Mouse (Mus musculus) c-Kit-positive CD71-positive TER-119-negative erythroid progenitor cells, embryonic 14.5 days (primary cell): ENCODE data around the gene Scnn1a.

Experiments used
- DNase-seq: peaks from one replicate; pipeline ENCODE4 v3.0.0-alpha.2; 2013; ENCODE audit warnings: low read depth

The Scnn1a gene

GRCm38 (mm10) chr6:125342198-125342597 is 21.7 kb downstream of the Scnn1a start:
- no peak for DNase-seq

DNA sequence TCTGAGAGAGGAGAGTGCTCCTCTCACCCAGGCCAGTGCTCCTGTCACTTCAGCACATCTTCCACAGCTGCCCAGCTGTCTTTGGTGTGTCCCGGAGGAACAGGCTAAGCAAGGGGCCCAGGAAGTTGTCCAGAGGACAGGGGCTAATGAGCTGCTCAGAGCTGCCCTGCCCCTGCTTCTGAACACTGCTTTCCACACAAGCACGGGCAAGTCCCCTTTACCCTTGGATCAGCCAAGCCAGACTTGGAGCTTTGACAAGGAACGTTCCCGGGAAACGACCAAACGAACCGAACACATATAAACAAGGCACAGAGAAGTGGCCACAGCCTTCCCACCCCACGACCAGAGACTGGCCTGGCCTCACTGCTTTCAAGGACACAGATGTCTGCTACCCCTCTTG is 23.6 kb downstream of the Scnn1a start:
- DNase-seq, result no peak

DNA sequence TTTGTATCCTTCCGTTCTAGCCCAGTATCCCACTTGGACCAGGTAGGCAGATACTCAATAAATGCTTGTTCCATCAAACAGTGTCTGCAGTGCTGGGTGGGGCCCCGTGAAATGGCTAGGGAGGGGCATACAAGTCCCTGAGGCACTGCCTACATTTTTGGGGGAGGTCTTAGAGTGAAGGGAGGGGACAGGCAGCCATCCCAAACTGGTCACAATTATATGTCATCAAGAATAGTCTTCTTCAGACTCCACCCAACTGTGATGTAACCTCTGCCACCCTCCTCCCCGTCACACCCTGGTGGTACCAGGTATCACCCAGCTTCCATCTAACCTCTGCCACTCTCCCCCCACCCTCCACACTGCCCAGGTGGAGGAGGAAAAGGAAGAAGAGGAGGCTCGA is 24.4 kb downstream of the Scnn1a start:
- DNase-seq, result no peak

GRCm38 (mm10) chr6:125345625-125346024 is 25.2 kb downstream of the Scnn1a start:
- no peak for DNase-seq

DNA sequence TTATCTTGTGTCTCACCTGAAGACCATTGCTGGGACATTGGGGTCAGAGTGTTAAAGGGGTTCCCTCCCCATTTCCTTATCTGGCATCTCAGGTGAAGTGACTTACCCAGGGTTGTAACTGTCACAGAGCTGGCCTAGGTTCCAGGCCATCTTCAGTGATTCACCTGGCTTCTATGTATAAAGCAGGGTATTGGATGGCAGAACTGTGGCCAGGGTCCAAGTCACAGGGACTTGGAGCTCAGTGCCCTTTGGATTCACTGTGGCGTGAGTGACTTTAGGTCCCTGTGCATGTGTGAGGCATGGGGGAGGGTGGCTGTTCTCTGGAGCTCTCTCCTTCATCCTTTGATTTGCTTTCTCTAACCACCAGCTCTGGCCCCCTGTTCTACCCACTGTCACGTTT is 25.6 kb downstream of the Scnn1a start:
- DNase-seq, result no peak

DNA sequence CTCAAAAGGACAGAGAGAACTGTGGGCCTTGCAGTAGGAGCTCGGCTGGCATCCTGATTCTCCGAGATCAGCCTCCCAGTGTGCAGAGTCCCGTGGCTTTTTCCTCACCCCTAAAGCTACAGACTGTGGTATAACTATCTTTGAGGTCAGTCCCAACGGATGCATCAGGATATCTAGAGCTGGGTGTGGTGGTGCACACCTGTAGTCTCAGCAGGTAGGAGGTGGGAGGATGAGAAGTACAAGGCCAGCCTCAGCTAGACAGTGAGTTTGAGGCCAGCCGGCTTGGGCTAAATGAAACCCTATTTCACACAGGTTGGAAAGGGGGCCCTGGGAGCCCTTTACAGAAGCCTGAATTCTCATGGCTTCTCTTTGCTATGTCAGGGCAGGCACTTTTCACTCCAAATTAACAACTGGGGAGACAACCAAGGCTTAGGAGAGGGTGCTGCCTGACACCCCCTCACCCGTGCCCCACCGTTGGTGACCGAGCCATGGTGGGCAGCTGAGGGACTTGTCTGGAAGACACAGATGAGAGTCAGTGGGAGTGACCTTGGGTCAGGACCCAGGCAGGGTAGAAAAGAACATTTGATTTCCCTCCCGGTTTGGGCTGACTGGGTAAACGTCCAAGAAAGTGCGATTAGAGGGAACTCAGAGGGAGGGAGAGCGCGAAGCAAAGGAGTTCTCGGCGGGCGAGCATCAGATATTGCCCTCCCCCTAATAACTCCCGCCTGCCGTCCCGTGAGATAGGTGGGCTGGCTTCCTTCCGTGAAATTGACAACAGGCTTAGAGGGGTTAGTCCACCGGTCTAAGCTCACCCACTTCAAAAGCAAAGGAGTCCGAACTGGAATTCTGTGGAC is 28.5 kb downstream of the Scnn1a start, which contains the start of gene Tnfrsf1a:
Tnfrsf1a (plus strand) TSS at position 642 of the 854 bp plus-strand sequence.
- no peak for DNase-seq

DNA sequence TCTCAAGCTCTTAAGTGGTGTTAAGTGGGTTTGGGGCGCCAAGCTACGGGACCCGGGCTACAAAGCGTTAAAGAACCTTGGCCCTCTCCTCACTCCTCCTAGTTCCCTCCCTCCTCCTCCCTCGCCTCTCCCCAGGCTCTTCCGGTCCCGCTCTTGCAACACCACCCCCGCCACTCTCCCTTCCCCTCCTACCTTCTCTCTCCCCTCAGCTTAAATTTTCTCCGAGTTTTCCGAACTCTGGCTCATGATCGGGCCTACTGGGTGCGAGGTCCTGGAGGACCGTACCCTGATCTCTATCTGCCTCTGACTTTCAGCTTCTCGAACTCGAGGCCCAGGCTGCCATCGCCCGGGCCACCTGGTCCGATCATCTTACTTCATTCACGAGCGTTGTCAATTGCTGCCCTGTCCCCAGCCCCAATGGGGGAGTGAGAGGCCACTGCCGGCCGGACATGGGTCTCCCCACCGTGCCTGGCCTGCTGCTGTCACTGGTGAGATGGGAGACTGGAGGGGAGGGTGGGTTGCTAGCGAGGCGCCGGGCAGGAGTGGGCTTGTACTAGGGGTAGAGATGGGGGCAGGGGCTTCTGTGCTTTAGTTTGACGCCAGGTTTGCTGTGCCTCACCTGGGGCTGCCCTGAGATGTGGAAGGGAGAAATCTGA is 29.2 kb downstream of the Scnn1a start:
- no peak for DNase-seq

DNA sequence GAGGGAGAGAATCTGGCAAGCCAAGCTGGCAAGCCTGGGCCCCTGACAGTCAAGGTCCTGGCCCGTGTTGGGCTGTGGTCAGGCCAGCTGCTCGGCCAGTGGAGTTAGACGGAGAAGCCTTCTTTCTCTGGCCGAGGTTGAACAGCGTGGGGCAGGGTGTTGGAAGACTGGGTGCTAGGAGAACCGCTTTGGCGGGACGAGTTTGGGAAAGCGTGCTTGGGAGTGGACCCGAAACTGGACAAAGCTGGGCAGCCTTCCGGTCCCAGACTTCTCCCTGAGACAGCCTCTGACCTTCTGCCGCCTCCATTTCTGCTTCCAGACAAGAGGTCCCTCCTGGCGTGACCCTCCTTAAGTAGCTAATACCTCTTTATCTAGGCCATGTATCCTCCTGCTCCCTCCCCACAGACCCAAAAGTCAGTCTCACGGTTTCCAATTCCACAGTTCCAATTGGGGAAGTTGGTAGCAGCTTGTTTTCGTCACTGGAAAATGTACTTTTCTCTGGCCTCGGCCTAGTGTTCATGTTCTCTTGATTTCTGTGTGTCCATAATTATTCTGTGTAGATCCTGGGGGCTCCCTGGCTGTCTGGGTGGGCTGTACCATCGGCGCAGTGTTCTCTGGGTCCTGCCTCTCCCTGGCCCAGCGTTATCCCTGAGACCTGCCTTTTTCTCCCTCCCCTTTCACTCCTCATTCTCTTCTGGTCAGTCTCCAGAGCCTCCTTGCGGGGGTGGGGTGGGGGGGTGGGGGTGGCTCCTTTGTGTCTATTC is 30.0 kb downstream of the Scnn1a start:
- DNase-seq, result no peak

- DNase-seq, result no peak
Observed at GRCm38 (mm10) chr6:125350995-125351324, 30.5 kb downstream of the Scnn1a start.

DNA sequence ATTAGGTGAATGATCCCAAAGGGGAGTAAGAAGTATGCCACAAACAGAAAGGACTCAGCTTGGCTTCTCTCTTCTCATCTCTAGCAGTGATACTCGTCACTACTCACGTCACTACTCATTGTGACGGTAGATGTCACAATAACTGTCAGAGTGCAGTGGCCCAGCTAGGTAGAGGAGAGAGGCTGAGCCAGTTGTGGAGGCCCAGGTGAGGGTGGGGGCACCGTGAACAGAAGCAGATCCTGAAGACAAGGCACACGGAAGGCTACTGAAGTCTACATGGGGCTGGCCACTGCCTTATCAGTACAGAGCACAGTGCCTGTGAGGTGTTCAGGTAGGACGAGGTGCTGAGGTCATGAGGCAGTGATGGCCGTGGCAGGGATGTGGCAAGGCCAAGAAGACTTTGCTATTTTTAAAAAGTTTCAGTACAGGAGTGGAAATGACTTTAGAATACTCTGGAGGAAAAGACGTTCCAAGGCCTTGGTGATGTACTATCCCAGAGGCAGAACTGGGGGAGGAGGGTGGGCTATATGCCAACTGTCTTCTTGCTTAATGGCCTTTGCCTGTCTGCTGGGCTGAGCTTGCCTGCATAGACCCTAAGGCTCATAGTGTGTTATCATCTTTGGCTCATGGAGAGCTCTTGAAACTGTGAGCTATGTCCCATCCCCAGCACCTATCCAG is 31.0 kb downstream of the Scnn1a start:
- DNase-seq, result no peak

DNA sequence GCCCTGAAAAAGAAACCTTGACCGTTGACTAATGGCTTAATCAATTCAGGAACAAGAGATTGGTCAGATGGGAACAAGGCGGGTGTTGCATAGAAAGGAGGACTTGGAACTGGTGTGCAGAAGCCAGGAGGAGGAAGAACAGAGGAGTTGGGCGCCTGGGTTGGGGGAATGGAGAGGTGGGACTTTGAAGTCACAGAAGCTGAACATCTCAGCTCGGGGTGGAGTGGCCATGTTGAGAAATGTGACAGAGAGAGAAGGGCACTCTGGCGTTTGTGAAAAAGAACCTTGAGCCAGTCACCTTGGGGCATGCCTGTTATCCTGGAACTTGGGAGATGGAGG is 31.6 kb downstream of the Scnn1a start:
- no peak for DNase-seq

GRCm38 (mm10) chr6:125352811-125353210 is 32.4 kb downstream of the Scnn1a start:
- no peak for DNase-seq

GRCm38 (mm10) chr6:125353221-125353620 is 32.8 kb downstream of the Scnn1a start:
- DNase-seq, result no peak

GRCm38 (mm10) chr6:125353655-125354054 is 33.2 kb downstream of the Scnn1a start:
- no peak for DNase-seq

DNA sequence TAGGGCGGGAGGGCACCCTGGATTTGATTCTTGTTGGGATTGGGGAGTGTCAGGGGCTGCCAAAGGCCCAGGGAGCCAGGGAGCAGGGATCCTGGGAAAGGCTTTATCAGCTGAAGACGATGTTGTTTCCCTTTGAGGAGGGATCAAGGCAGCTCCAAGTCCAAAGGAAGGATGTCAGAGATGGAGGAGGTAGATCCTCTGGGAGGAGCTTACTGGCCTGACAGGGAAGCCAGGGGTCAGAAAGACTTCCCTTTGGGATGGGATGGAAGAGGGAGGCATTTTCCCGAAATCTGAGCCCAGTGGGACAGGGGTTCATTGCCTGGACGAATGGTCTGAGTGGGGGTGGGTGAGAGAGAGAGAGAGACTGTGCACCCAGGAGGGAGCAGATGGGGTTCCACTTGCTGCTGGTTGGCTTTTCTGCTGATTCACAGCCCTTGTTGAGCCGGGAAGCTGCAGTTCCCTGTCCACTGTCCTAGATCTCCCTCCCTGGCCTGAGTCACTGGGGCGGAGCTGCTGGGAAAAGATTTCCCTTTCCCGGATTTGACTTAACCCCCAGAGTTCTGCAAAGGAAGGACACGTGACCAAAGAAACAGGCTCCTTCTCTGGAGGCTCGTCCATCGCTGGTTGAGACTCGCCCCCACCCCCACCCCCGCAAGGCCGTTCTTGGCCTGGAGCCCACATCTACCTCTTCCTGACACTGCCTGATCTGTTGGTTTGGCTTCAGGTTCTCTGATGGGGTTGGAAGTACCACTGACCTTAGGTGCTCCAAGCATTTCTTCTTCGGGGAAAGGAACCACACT is 34.1 kb downstream of the Scnn1a start:
- no peak for DNase-seq

GRCm38 (mm10) chr6:125355197-125355741 is 34.8 kb downstream of the Scnn1a start:
- no peak for DNase-seq

DNA sequence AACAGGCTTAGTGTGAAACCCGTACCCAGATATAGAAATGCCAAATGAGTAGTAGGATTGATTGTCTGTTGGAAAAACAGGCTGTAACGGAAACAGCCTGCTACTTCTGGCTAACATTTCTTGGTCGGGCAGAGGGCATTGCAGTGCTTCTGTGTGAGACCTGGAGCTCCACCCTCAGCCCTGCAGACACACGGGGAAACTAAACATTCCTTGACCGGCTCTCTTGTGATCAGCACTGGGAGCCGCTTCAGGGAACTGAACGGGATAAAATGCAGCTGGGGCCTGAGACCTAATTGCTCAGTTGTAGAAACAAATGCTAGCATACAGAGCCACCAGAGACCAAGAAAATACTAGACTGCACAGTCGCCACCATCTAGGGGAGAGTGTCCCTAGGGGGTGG is 35.8 kb downstream of the Scnn1a start:
- no peak for DNase-seq

DNA sequence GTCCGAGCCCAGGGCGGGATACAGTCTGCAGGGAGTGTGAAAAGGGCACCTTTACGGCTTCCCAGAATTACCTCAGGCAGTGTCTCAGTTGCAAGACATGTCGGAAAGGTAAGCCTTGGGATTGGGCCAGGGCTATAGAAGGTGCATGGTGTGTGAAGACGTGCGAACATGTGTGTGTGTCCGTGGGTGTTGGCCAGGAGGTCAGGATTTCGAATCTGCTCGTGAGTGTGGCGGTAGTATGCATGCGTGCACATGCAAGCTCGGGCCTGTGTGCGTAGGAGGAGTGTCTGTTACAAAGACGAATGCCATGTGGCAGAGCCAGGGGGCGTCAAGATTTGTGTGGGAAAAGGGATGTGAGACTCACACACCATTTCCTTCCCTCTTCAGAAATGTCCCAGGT is 36.9 kb downstream of the Scnn1a start:
- DNase-seq, result no peak

DNA sequence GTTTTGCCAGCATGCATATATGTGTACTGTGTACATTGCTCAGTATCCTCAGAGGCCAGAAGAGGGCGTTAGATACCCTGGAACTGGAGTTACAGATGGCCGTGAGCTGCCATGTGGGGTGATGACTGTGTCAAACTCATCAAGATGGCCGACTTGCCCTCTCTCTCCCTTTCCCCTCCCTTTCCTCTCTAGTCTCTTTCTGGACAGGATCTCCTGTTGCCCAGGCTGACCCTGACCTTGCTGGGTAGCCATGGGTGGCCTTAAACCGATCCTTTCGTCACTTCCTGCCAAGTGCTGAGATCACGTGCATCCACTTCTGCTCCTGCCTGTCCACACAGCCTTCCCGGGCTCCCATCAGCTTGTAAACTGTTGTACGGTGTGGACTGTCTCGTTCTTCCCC is 39.5 kb downstream of the Scnn1a start:
- DNase-seq, result no peak

DNA sequence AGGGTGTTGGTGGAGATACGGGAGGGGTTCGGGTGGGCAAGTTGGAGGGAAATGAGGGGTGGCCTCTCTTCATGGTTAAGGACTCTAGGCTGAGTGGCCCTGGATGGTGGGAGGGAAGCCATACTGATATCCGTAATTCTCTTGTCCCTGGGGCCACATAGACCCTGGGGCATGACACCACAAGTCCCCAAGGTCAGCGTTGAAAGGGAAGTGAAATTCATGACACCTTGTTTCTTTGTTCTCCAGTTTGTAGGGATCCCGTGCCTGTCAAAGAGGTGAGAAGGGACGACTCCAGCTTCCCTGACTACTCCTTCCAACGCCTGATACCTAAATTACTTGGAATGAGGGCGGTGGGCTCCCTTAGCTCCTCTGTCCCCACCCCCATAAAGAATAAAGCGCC is 40.4 kb downstream of the Scnn1a start:
- DNase-seq, result no peak
